Mouse (Mus musculus) c-Kit-positive CD71-positive TER-119-positive erythroid progenitor cells, embryonic 14.5 days (primary cell): ENCODE results near the gene Mylk.
"Not testable (repeated sequence)": the region's sequence is repeated elsewhere in the genome, so short reads cannot be mapped to it uniquely, and the experiment has no call there.

Experiments
- DNase-seq: peaks from one replicate; pipeline ENCODE4 v3.0.0-alpha.2; 2013; ENCODE audit warnings: low spot score

Mylk gene

DNA sequence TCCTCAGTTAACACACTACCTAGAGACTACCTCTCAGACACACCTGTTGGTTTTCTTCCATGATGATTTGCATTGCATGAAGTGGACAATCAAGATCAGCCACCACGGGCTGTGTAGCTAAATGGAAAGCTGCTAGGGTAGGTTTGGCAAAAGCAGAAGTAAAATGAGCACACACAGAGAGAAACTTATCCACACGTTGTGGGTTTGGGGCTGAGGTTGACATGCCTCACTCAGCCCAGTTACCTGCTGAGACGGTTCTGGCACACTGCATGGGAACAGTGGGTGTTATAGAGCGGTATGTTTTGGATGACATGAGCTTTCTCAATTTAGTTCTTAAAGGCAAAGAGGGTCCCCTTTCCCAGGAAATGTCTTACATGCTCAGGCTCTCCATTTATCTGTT lies 25.1 kb downstream of the Mylk start:
- DNase-seq = no peak

DNA sequence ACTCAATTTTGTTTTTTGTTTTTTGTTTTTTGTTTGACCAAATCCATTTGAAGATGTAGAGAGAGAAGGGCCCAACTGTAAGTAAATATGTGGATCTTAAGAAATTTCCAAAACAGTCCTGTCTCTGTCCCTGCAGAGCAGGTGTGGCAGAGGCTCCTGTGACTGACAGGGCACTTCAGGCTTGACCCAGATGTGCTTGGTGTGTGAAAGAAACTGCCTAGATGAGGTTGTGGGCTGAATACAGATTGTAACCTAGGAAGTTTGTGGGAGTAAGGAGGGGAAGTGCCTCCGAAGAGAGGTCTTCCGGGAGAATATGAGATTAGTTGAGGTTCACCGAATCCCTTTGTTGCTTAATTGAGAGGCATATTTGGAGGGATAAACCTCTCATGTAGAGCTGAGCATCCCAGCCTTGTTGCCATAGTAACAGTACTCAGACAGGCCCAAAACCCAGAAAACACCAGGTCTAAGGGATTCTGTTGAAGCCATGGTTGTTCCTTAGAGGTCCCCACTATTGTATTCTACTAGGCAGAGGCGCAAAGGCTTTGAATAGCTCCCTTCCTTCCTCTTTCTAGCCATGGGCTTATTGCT lies 27.5 kb downstream of the Mylk start:
- no peak for DNase-seq

DNA sequence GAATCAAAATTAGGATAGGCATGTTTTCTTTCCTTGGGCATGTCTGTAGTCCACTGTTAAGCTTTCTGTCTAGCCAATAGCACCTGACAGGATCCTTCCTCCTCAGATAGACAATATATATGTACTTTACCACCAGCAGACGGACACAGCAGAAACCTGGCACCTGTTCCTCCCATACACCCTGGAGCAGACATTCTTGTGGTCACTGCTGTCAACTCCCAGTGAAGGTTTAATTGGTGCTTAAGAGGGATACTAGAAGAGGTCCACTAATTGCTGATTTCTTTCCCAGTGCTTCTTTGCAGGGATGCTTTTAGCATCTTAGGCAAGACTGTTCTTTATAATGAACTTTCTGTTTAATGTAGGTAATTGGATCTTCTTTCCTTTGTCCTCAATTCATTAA lies 37.4 kb downstream of the Mylk start:
- no peak for DNase-seq

DNA sequence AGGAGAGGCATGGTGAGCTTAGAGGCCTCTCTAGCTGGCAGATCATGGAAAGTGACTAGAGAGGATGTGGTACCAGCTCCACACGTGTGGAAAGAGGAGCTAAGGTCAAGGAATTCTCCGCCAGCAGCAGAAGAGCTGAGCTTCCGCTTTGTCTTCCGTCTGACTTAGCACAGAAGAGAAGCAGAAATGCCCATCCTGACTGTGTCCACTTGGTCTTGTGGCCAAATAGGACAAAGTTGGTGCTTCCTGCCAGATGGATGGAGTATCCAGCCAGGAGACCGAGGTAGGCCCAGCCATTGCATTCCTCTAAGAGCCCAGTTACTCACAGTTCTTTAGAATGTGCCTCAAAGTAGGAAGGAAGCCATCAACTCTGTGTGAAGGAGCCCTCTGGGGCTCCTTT lies 38.5 kb downstream of the Mylk start:
- DNase-seq = no peak

DNA sequence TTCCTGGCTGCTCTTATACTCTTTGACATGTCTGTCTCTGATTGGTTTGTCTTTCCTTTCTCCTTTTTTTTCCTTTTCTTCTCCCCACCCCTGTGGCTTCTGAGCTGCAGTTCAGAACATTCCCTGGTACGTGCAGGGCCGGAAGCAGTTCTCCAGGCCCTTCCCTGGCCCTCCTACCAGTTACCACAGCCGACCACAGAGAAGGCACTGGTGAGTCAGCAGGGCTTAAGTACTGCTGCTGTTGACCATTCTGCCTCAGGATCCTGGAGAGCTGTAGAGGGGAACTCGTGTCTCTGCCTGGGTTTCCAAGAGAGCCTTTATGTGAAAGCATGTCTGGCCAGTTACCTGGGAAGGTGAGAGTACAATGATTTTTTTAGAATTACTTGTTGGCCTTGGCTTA lies 39.7 kb downstream of the Mylk start:
- no peak for DNase-seq

DNA sequence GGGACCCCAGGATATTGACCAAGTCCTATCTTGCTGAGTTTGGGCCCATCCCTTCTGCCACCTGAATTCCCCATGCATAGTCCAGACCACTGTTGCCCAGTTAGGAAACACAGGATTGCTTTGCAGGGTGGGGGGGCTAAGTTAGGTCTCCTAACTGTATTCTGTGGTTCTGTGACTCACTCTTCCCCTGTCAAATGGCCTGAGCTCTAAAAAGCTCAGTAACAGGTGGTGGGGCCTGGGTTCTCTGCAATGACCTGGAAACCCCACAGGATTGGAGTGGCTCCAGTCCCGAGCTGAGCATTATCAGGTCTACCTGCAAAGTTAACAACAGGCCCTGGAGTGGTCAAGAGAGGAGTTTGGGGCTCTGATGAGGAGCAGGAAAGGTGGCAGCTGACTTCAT lies 47.5 kb downstream of the Mylk start:
- DNase-seq = no peak

DNA sequence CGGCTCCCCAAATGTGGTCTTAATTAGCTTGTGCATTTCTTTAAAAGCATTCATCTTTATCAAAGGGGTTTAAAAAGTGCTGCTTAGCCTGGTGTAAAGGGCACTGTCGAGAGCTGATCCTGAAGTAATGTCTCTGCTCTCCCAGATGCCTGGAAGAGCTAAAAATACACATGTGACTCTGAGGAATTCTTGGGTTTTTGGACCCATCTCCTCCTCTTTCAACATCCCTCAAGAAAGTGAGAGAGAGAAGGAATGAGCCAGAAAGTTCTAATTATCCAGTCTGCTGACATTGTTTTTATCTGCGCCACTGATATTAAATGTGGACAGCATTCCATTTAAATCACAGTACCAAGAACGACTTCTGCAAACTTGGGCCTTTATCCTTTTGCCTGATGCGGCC lies 48.0 kb downstream of the Mylk start:
- no peak for DNase-seq

DNA sequence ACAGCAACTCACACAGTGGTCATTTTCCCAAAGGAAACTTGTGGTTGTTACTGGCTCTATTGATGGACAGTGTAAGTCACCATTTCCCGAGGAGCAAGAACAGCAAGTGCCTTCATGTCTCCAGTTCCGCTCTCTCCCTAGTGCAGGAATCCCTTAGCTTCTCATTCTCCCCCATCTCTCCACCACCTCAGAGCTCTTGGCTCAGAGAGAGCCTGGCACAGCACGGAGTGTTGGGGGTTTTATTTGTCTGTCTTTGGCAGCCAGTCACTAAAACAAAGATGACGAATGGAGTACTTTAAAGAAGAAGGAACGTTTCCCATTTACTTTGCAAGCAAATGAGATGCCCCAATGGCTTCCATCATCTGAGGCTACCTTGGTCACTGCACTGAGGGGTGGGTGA lies 56.2 kb downstream of the Mylk start:
- no peak for DNase-seq

DNA sequence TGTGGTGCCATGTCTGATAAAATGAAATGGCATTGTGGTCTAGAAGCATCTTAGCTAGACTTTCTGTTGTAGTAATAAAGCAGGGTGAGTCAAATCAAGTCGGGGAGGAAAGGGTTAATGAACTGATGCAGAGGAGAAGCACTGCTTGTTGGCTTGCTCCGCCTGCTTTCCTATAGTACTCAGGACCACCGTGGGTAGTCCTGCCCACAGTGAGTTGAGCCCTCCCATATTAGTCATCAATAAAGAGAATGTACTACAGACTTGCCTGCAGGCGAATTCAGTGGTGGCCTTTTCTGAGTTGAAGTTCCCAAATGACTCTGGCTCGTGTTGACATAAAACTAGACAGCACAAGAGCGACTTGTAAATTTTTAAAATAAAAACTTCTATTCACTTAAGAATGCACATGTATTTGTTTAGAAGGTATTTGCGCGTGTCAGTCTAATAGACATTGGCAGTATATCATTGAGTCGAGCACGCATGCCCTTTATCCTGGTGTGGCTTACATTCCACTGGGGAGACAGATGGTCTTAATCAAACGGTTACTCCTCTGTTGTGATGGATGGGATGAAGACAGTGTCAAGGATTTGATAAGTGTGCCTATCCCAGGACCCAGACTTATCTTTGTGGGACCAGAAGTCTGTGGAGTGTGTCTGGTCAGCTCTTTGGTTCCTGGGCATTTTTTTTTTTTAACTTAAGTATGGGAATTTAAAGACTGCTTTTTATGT lies 59.4 kb downstream of the Mylk start:
- no peak for DNase-seq

DNA sequence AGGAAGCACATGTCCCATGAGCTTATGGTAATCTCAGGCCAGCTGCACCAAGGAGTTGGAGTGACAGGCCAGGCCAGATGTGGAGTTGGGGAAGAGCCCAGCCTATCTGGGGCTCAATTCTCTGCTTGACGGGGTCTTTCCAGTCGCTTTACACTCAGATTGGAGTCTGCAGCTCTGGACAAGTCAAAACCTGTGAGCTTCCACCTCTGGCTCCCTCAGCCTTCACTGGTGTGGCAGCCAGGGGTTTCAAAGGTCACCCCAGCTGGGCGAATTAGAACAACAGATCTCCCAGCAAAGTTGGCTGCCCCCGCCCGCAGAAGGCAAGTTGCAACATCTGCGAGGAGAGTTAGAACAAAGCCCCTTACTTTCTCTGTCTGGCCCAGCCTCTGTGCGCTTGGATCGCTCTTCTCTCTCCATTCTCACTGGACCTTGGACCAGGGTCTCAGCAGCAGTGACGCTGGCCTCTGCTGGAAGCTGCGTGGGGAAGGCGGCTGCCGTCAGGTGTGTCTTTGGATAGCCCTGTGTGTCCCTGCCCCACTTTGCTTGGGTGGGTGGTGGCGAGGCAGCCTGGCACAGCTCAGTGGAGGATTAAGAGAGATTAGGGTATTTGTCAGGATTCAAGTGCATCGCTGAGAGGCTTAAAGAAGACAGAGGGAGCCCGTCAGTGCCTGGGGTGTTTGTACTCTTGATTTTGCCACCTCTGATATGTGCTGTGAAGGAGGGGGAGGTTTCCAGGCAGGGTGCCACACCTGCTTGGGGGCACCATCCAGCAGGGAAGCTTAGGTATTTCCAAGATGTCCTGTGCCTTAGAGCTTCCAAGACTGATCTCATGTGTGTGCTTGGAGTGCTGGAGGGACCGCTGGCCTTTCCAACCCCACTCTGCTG lies 62.1 kb downstream of the Mylk start:
- DNase-seq = no peak

DNA sequence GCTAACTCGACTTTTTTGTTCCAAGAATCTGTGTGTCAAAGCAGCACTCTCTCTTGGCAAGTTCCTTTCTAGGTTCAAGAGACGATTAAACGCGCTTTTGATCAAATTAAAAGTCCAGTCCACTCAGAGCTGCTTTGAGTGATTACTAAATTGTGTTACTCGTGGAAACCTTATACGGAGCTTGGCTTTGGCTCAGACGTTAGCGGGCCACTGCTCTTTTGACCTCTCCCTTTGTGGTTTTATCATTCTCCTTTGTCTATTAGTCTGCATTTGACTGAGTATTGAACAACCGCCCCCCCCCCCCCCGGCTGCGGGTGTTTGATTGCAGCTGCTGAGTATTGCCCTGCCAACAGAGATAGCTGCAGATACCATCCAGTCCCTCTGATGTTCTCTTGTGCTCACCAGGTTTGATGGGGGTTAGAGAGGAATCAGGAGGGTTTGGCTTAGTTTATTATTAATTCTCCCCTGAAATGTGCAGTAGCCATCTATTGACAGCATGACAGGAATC lies 62.8 kb downstream of the Mylk start:
- DNase-seq = no peak

DNA sequence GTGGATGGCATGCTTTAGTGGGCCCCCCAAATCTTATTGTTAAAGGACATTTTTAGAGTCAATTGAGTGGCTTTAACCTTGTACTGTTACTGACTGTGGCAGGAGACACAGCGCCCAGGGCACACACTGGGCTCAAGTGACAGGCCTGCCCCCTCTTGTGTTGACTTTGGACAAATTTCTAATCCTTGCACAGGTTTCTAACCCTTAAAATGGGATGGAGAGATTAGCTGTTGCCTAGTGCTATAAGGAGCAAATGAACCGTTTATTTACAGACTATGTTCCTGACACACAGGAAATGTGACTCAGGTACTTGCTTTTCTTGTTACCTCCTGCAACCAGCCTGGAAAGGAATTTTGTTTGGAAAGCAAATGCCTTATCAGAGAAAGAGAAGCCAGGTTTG lies 67.2 kb downstream of the Mylk start:
- no peak for DNase-seq

DNA sequence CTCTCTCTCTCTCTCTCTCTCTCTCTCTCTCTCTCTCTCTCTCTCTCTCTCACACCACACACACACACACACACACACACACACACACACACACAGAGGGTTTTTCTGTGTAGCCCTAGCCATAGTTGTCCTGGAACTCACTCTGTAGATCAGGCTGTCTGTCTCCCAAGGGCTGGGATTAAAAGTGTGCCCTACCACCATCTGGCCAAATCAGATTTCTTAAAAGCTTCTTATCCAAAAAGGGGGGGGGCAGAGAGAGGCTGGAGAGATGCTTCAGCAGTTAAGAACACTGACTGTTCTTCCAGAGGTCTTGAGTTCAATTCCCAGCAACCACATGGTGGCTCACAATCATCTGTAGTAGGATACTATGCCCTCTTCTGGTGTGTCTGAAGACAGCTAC lies 68.2 kb downstream of the Mylk start:
- not testable (repeated sequence) for DNase-seq

DNA sequence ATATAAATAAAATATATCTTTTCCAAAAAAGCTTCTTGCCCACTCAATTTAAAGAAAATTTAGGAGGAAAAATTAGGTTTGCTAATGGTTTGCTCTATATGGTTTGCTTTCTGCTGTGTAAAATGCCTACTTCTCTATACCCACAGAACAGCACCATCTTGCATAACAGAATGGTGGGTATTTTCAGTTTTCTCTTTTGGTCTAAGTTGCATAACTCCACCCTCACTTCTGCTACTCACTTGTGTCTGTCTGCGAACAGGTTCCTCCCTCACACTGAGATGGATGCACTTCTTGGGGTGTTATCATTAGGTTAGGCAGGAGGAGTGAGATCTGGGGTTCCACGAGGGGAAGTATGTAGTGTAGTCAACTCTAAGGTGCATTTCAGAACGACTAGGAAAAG lies 68.6 kb downstream of the Mylk start:
- no peak for DNase-seq

DNA sequence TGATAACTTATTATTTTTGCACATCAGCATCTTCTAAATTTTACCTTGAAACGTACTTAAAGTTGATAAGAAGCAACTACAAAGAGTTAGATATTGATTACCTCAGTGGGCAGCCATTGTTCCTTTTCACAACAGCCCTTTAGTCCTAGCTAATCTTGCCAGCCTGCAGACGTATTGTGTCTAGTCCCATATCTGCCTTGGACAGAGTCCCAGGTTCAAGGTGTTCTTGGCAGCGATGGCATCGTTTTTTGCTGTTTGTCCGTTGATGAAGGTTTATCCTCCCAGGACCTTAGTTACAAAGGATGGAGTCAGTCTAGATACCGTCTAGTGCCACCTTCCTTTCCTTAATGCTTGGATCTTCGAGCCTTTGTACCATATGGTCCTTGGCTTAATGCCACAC lies 69.6 kb downstream of the Mylk start:
- no peak for DNase-seq

DNA sequence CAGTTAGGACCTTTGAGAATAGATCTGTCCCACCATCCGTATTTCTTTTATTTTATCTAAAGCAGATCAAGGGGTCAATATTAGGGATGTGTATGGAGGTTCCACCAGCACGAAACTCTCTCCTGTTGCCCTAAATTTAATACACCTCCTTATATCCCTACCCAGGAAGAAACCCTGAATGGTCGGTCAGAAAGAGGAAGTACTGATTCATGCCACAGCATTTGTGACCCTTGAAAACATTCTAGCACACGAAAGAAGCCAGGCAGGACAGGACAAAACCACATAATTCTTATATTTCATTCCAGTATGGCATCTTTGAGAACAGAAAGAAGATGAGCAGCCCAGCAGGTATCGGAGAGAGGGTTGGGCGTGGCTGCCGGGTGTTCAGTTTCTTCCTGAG lies 71.5 kb downstream of the Mylk start:
- DNase-seq = no peak

DNA sequence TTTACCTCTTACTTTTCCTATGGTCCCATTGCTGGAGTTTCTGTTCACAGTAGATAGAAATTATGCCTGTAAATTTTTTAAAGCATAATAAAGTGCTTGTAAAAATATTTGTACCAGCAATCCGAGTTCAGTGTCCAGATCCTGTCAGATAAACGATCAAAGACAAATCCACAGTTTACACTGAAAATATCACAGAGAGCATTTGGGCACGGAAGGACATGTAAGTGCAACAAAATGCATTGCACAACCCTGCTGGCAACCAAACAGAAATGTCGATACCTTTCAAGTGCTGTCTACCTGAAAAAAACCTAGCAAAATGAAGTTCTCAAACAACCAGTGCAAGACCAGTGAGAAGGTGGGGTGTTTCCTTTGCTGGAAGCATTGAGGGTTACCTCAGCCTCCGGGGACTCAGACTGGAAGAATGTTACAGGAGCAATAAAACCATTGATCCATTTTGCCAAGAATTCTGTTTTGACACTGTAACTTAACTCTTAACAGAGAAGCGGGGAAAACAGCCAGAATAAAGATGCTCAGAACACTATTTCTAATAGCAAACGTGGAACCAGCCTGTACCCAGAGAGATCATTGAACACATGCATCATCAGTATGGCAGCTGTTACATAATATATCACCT lies 80.2 kb downstream of the Mylk start:
- no peak for DNase-seq

DNA sequence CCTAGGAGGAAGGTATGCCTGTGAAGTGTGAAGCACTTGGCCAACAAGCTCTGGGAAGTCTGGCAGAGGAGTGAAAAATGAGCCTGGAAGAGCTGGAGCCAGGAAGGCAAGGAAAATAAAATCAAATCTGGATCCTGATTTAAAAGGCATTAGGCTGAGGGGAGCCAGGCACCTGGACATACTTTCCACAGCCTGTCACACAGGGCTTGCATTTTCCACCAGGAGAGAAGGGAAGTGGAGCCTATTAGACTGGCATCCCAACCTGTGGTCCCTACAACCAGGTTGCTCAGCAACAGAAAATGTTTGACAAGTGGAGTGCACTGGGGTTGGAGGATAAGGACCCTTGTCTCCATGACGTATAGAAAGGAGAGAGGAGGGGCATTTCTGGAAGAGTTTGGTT lies 89.5 kb downstream of the Mylk start:
- DNase-seq = no peak

DNA sequence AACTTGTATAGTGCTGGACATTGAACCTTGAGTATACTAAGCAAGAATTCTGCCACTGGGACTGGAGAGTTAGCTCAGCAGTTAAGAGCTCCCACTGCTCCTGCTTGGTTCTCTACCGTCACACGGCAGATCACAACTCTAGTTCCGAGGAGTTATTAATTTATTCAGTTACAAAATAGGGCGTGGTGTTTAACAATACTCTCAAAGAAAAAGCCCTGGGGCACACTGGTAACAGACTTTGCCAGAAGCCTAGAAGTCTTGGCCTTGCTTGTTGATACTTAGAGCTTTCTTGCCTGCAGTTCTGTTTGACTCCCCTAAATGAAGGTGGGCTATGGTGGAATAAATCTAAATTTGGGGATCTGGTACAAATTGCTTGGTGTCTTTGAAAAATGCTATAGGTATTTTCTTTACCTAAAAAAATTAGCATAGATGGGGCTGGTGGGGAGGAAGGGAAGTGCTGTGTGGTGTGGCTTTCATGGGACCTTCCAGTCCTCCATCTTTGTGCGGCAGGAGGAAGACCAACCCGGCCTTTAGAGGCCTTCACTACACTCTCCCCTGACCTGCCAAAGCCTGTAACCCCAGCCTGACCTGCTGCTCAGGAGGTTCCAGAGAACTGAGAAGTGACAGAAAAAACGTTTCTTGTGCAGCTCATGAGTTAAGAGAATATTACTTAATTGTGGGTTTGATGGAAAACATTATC lies 94.1 kb downstream of the Mylk start:
- DNase-seq = no peak

DNA sequence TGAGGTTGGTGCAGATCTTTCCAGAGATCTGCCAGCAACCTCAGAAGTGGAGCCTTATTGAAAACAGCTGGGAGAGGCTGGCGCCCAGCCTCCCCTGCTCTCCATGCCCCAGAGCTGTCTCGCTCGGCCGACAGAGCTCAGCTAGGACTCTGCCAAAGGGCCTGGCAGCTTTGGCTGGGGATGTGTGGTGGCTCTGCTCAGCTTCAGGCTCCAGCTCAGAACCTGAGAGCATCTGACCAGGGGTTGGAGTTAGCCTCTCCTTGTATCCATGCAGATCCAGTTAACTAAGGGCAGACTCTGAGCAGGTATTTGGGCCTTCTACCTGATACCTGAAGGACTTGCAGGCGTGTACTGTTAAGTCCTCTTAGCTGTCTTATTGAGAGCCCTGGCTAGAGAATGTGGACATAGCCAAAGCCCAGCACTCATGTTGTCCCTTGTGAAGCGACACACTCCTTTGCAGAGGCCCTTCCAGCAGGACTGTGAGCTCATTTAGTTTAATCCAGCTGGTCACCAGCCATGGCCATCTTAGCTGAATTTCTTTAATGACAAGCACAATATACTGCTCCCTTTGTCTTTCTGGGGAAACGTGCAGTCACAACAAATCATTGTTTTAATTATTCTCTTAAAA lies 94.8 kb downstream of the Mylk start:
- no peak for DNase-seq

DNA sequence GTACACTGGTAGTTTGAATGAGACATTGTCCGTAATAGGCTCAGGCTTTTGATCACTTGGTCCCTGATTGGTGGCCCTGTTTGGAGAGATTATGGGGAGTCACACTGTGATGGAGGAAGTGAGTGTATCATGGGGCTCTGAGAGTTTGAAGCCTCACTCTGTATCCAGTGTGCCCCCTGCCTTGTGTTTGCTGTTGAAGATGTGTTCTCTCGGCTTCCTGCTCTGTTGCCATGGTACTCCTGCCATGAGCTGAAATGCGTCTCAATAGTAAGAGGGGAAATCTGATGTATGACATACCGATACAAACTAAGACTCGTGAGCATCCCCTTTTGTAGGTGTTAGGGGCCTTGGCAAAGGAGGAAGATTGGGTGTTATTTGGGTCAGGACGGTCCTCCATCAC lies 99.8 kb downstream of the Mylk start:
- no peak for DNase-seq

DNA sequence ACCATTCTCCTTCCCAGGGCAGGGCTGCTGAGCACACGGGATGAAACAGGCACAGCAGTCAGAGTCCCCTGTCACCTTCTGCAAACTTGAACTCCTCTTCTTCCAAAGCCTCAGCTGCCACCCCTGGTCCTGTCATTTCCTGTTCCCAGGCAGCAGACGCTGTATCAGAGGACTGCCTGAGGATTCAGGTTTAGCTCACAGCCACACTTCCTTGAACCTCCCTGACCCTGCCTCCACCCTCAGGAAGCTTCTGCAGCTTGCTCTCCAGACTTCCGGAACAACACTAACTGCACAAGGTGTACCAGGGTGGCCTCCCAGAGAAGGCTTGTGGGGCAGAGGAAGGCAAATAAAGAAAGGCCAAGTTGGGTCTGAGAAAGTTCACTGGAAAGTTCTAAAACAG lies 102.6 kb downstream of the Mylk start:
- no peak for DNase-seq
